8 mouse cellular contexts compared by ENCODE assay signal in genomic region chr8:120520707-120521590, GRCm38 (mm10).
DNase-seq lines count a peak whose midpoint lies in the region; ATAC-seq and TF ChIP-seq lines count a peak whose summit lies in the region.

No protein-coding gene starts in this region.

- peak overlapping the region; percentile 56 for H3K27ac ChIP-seq in heart, embryonic 16.5 days (ENCODE audit: low read length)
- H3K27ac ChIP-seq in liver, embryonic 14.5 days, result no peak overlapping the region

- peak overlapping the region; percentile 52 for H3K9ac ChIP-seq in heart, embryonic 16.5 days (ENCODE audit: low read length)
- H3K9ac ChIP-seq in liver, embryonic 14.5 days (replicated peaks), result no peak overlapping the region

- no peaks in the 10 kb centered on the region for H3K27me3 ChIP-seq in heart, embryonic 16.5 days (ENCODE audit: control insufficient read depth, insufficient read depth, low read length)
- H3K27me3 ChIP-seq in liver, embryonic 14.5 days (ENCODE audit: control insufficient read depth, insufficient read depth, low read length), result no peaks in the 10 kb centered on the region

- DNase-seq in layer of hippocampus, adult 11-12 months (ENCODE audit: low spot score), result peak; percentile 55
- DNase-seq in layer of hippocampus, postnatal 25 days (ENCODE audit: extremely low spot score in 1 of 2, low spot score in 1 of 2), result no peak
- DNase-seq in cerebellum, postnatal 25 days, result peak; percentile 85 to 86
- DNase-seq in liver, embryonic 14.5 days (ENCODE audit: low read depth in 3 of 3, low spot score in 3 of 3), result no peak
- DNase-seq in retina, postnatal 7 days (ENCODE audit: low read depth, low spot score), result peak; percentile 65

- no peak for TF ChIP-seq EP300 in liver, embryonic 14.5 days (IDR thresholded peaks at IDR 0.05; ENCODE audit: low read depth)

- WGBS in heart, embryonic 16.5 days, result 33% methylated on average over 20 of the region's 20 CpGs
- WGBS in liver, embryonic 14.5 days (ENCODE audit: insufficient replicate concordance), result 65% methylated on average over 20 of the region's 20 CpGs

- H3K4me1 ChIP-seq in heart, embryonic 16.5 days (ENCODE audit: control insufficient read depth, insufficient read depth, low read length), result peaks cover 62% of the 10 kb centered on the region
- peaks cover 12 to 15% of the 10 kb centered on the region in 2 experiments for H3K4me1 ChIP-seq in liver, embryonic 14.5 days (replicated peaks; ENCODE audit: control insufficient read depth in 2 of 2, insufficient read depth in 2 of 2, low read length in 1 of 2)

- H3K4me3 ChIP-seq in heart, embryonic 16.5 days (ENCODE audit: low read length), result no peak overlapping the region
- H3K4me3 ChIP-seq in liver, embryonic 14.5 days (ENCODE audit: insufficient read depth in 1 of 2, low read depth in 2 of 2, low read length in 2 of 2), result no peak overlapping the region

- peak; percentile 12; the same call in 1 of the 2 replicates for ATAC-seq in heart, embryonic 16.5 days (replicated peaks; ENCODE audit: extremely low read depth, insufficient read depth, low FRiP score)
- no peak for ATAC-seq in liver, embryonic 14.5 days (ENCODE audit: insufficient read depth)
- no peak for ATAC-seq in erythroblast, adult 5-6 weeks (replicated peaks; ENCODE audit: low FRiP score, poor library complexity, severe bottlenecking)
- no peak for ATAC-seq in megakaryocyte-erythroid progenitor cell, adult 5-6 weeks (replicated peaks; ENCODE audit: low FRiP score, low TSS enrichment, poor library complexity, severe bottlenecking)

- no peaks in the 10 kb centered on the region for H3K36me3 ChIP-seq in heart, embryonic 16.5 days (ENCODE audit: control insufficient read depth, insufficient read depth)
- peaks cover 8% of the 10 kb centered on the region for H3K36me3 ChIP-seq in liver, embryonic 14.5 days (replicated peaks; ENCODE audit: control insufficient read depth, insufficient read depth, low read depth)

- peak overlapping the region; percentile 8; the same call in 1 of the 2 replicates for H3K4me2 ChIP-seq in heart, embryonic 16.5 days (ENCODE audit: low read depth, low read length)
- H3K4me2 ChIP-seq in liver, embryonic 14.5 days (ENCODE audit: low read depth), result no peak overlapping the region

- no peaks in the 10 kb centered on the region for H3K9me3 ChIP-seq in heart, embryonic 16.5 days (replicated peaks; ENCODE audit: control insufficient read depth, low read length)
- H3K9me3 ChIP-seq in liver, embryonic 14.5 days (ENCODE audit: control insufficient read depth, low read length), result no peaks in the 10 kb centered on the region

- 0 out of 2 replicates have a peak, but pooled peaks have one; percentile 12 for TF ChIP-seq CTCF in liver, embryonic 14.5 days (IDR thresholded peaks at IDR 0.05; ENCODE audit: low read depth)

Comparison
In these comparisons a context has a peak if more than half of its experiments do, and no peak if none do; other contexts are left out.
1. DNase-seq: peak in layer of hippocampus, adult 11-12 months (single experiment), cerebellum, postnatal 25 days (2 of 2) and retina, postnatal 7 days (single experiment); none in layer of hippocampus, postnatal 25 days (0 of 2) and liver, embryonic 14.5 days (0 of 3).